Mouse (Mus musculus): ENCODE results near the gene Shmt2.
A peak's percentile ranks its signal among the peaks of the same experiment; 100 is the strongest.

The Shmt2 gene

DNA sequence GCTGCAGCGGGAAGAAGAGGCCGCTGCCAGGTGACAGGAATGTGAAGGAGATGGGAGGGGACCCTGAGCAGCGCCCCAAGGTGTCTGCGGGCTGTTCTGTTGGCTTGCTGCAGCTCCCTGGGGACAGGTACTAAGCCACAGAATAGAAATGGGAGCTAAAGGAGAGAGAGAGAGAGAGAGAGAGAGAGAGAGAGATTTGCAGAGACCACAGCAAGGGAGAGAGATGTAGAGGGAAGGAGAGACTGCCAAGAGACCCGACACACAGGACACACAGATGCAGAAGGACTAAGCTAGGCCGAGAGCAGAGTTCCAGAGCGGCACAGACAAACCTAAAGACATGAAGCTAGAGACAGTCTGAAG lies 10.0 kb downstream of the Shmt2 start:
- no peak for DNase-seq (ENCODE audit: low read depth)

DNA sequence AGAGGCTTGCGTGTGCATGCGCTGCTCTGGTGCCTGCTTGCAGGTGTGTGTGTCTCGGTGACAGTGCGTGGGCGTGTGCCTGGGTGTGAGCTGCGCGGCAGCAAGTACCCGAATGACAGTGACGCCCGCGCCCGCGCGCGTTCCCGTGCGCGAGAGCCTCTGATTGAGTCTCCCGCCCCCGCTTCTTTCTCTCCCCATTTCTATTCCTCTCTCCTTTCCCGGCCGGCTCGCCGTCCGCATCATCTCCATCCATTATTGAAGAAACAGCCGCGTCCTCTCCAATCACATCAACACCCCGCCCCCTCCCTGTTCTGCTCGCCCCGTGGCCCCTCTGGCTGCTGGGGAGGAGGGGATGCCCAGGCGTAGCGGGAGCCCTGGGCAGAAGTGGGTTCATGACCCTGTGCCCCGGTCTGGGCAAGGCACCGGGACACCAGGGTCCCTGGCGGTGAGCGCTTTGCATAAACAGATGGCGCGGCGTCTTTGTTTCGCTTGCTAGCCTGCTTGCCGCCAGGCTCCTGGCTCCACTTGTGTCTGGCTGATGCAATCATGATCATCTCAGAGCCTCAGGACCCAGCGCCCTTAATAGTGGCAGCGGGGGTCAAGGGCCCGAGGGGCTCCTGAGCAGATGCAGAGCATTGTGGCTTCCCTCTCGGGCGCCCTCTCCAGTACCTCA lies 10.5 kb downstream of the Shmt2 start:
- no peak for DNase-seq (ENCODE audit: low read depth)

DNA sequence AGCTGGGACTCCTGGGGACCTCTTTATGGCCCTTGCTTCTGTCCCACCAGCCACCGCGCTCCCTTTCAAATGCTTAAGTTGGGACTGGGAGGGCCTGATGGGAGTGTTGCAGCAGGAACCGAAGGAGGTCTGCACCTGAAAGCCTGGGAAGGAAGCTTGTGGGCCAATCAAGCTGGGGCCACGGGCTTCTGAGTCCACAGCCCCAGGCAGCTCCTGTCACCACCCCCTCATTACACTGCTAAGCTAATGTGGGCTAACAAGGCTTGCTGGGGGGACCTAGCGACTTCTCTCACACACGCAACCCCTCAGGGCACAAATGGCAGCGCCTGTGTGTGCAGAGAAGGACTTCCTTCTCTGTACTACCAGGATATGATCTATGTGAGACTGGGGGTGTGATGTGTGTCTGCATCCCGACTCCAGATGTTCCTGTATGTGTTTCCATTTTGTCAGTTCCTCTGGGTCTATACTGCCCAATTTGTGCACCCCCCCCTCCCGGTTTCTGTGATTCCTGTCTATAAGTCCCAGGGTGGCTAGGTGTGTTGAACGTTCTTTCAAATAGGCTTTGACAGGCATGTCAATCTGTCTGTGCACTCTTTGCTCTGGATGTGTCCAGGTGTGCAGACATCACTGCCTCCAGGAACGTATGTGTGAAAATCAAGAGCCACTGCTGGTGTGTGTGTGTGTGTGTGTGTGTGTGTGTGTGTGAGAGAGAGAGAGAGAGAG lies 11.2 kb downstream of the Shmt2 start:
- no peak for DNase-seq (ENCODE audit: low read depth)

DNA sequence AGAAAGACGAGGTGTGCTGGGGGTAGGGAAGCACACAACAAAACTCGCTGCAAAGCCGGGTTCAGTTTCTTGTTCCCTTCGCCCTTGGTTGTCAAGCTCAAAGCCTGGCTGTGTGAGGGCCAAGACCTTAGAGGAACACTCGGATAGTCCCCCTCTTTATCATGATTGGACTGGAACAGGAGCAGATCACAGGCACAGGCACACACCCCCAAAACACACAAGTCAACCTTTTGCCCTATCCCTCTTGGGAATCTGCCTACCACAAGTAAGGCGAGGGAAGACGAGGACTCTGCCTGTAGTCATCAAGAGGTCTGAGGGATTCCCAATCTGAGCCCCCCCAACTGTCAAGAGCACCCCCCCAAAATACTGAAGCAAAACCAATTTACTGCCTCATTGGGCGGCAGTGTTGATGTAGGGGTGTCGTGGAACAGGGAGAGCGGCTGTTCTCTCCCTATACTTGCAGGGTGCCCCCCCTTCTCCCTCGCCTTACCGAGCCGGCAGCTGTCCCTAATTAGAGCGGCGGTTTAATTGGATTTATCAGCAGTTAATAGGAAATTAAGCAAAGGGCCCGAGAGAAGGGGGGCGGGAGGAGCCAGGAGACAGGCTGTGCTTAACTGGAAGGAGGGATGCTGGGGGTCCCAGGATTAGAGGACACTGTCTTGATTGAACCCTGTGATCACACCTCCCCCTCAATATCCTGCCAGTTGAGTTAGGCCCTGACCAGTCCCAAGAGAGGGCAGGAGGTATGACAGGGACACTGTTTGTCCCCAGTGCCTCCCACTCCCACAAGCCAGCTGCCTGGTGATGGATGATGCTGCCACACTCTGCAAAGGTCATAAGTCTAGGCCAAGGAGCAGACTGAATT lies 12.2 kb downstream of the Shmt2 start:
- DNase-seq (ENCODE audit: low read depth) = no peak

DNA sequence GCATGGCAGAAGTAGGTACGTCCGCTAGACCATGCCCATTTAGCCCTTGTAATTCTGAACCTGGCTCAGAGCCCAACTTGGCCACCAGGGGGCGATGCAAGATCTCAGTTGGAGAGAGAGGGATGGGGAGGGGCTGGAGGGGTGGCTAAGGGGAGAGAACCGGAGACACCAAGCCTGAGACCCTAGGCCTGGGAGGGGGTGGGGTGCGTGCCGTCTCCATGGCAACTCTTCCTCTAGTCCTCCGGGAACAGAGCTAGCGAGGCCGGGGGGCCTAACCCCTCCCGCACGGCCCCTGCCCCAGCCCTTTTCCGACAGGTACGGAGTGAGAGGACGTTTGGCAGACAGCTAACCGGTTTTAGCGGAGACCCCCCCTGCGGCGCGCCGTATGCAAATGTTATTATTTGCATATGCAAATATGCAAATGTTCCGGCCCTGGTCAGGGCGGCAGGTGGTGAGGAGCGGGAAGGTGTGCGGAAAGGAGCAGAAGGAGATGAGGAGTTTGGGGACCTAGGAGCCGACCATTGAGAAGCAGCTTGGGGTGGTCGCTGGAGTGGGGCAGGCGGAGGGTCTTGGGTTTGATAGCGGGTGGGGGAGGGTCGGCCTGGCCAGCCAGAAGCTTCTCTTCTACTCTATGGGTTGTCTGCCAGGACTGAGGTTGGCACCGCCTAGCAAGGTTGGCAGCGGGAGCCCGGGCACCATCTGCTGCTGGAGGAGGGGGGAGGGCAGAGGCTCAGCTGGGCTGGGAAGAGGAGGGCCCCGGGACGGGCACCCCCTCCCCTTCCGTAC lies 13.0 kb downstream of the Shmt2 start:
- DNase-seq (ENCODE audit: low read depth) = peak; percentile 81

DNA sequence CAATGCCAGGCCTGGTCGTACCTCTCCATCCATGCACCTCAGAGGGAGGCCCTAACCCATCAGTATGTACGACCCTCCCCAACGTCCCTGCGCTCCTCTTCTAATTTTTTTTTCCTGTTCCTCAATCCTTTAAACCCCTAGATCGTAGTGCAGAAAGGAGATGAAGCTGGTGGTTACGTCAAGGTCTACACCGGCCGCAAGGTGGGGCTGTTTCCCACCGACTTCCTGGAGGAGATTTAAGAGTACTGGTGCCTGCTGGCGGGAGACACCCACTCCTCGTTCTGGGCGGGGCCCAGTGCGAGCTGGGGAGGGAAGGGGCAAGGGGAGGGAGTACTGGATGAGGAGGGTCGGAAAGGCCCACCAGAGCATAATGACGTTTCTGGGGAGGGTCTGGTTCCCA lies 14.0 kb downstream of the Shmt2 start:
- DNase-seq (ENCODE audit: low read depth) = peak; percentile 76

DNA sequence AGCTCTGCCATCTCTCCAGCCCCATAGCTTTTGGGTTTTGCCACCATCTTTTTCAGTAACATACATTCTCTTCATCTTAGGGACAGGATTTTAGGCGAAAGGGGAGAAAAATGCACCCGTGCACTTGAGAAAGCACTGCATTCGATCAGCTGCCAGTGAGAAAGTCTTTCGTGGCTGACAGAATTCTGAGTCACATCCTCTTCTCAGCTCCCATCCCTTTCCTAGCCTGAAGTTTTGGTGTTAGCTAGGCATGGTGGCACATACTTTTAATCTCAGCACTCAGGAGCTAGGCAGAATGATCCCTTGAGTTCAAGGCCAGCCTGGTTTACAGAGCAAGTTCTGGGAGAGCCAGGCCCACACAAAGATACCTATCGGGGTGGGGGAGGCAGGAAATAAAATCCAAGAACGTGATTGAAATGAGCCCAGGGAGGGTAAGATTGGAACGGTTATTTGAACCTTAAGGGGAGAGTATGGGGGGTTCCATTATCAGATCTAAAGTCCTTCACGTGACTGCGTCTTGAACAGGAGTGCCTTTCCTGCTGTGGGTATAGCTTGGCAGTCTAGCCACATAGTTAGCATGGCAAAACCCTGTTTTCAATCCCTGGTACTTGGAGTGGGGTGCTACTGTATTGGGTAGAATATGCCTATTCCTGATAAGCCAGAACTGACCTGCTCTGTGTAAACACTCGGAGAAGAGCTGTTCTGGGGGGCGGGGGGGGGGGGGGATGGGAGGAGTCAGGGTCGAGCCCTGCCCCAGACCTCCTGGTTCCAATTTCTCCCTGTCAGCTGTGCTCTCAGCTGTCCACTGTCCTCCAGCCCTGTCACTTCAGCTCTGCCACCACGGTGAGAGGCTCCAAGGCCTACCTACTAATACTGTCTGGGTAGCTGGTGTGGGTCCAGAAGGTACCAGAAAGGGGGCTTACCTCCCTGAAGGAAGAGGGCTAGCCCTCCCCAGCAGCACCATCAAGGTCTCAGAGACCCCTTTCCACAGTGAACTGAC lies 21.1 kb downstream of the Shmt2 start, which contains the start of gene Stac3:
TSS of gene Stac3 (plus strand) at position 793 of the 1,000 bp plus-strand sequence.
- no peak for DNase-seq (ENCODE audit: low read depth)

DNA sequence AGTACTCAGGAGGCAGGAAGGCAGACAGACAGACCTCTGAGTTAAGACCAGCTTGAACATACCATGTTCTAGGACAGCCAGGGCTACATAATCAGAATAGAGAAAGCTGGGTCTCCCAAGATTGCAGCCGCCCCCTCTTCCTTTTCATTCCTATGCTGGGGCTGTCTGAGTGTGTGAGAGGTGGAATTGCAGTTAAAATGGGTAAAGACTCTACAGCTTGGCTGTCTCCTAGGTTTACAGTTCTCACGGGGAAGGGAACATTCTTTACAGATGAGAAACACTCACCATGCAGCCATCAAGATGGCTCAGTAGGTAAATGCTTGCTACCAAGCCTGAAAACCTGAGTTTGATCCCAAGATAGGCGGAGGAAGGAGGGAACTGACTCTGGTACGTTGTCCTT lies 22.2 kb downstream of the Shmt2 start:
- no peak for DNase-seq (ENCODE audit: low read depth)

DNA sequence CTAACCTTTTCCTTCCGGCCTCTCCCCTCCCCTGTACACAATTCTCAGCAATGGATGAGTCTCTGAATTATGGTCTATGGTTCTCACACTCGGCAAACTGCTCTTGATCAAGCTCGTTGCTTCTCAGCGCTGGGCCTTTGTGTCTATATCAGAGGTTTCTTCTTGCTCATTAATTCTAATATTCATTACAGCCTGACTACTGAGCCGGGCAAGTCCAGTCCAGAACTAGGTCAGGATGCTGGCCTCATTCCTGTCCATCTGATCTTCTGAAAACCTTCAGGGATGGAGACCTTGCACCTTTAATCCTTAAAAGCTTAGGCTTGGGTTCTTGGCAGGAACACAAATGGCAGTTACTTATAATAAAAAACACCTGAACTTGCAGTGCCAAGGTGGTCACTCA lies 22.7 kb downstream of the Shmt2 start:
- no peak for DNase-seq (ENCODE audit: low read depth)

DNA sequence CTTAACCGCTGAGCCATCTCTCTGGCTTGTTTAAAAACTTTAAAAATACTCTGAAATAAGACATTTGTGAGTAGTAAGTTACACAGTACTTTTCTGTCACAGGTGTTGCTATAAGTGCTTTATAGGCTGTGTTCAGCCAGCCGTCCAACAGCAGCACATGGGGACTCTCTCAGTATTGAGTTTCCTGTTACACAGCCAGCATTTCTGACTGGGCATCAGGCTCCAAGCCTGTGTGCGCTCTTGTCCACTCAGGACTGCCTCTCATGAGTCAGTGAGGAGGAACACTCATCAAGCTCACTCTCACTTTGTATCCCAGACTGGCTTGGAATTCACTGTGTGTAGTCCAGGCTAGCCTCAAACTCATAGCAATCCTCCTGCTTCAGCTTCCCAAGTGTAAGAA lies 26.1 kb downstream of the Shmt2 start:
- DNase-seq (ENCODE audit: low read depth) = no peak

DNA sequence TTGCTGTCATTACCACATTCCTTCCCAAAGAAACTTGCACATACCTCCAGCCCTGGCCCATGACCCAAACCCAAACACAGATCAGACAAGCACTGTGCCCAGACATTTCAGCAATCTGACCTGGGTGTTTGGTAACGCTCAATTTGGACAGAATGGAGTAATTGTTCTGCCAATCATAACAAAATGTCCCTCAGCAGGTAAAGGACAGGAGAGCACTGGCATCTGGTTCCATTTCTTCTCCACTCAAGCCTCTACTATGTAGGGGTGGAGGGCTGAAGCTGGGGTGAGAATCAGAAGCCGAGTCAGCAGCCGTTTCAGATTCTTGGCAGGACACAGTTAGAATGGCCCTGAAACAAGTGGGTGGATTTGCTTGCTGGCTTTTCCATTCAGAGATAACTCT lies 30.1 kb downstream of the Shmt2 start:
- no peak for DNase-seq (ENCODE audit: low read depth)

DNA sequence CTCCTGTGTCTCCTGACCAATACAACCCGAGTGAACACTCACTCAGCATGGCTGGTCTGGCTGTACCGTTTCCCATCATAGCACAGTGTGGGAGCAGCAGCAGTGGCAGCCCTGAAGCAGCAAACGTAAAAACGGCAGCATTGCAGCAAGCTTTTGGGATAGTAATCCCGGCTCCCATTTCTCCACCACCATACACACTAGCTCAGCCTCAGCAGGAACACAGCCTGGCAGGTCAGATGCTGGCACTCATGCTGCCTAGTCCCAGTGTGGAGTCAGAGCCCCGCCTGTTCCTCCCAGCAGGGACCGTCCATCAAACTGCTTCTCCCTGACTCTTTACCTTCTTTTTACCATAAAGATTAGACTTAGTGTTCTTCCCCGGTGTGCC lies 31.1 kb downstream of the Shmt2 start:
- no peak for DNase-seq (ENCODE audit: low read depth)

DNA sequence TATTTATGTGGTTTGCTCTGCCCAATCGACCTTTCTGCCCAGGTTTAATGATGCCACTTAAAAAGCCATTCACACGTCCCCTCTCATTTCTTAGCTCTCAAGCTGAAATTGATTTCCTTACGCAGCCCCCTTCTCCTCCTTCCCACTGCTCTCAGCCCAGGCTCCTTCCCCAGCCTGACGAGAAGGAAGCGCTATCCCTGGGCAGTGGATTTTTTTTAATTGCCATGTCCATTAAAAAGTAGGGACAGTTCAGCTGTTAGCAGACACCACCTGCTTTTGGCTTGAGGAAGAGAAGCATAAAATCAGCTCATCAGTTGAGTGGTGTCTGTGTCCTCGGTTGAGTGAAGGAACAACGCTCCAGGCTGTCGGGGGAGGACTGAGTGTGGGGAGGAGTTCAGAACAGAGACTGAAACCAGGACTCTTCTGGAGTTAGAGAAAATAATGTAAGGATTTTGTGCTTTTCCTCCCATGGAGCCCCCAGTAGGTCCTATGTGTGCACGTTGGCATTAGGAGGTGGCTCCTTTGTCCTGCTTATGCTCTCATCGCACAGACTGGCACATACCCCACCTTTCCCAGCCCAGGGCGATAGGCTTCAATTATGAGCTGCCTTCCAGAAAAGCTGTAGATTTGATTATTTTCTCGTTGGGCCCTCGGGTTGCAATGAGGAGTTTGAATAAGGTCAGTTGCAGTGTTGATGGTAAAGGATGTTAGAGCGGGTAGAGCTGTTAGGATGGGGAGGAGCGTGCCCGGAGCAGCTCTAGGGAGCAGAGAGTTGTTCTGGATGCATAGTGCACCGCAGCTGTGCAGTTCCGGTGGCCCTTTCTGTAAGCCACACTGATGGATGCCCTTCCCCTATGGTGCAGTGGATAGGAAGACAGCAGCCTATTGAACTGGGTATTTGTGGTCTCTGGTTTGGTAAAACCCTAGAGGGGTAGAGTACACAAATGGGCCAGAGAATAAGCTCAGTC lies 31.8 kb downstream of the Shmt2 start:
- no peak for DNase-seq (ENCODE audit: low read depth)

DNA sequence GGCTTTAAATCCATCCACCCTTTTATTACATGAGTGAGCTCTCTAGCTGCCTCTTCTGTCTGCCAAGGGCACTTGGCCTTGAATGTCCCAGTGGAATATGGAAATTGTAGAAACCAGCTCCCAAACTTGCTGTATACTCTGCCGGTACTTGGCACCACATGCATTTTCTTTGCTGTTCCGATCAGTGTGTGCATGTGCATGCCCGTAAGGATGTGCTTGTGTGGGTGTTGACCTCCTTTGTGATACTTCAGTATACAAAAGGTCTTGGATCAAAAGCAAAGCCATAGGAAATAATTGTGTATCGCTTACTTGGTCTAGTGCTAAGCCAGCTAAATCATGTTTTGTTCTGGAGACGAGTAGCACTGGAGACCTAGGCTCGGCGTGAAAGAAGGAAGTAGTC lies 33.4 kb downstream of the Shmt2 start:
- DNase-seq (ENCODE audit: low read depth) = no peak

DNA sequence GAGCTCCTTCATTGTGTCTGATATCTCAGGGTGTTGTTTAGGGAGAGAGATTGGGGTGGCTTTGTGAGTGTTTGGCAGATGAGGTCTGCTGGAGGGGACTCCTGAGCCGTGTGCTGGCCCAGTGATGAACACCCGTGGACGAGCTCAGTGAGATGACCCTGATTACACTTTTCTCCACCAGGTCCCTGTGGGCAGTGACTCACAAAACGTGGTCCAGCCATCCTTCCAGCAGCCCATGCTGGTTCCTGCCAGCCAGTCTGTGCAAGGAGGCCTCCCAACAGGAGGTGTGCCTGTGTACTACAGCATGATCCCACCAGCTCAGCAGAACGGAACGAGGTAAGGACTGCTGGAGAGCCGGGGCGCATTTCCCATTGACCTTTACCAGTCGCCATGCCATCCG lies 37.0 kb downstream of the Shmt2 start:
- no peak for DNase-seq (ENCODE audit: low read depth)

DNA sequence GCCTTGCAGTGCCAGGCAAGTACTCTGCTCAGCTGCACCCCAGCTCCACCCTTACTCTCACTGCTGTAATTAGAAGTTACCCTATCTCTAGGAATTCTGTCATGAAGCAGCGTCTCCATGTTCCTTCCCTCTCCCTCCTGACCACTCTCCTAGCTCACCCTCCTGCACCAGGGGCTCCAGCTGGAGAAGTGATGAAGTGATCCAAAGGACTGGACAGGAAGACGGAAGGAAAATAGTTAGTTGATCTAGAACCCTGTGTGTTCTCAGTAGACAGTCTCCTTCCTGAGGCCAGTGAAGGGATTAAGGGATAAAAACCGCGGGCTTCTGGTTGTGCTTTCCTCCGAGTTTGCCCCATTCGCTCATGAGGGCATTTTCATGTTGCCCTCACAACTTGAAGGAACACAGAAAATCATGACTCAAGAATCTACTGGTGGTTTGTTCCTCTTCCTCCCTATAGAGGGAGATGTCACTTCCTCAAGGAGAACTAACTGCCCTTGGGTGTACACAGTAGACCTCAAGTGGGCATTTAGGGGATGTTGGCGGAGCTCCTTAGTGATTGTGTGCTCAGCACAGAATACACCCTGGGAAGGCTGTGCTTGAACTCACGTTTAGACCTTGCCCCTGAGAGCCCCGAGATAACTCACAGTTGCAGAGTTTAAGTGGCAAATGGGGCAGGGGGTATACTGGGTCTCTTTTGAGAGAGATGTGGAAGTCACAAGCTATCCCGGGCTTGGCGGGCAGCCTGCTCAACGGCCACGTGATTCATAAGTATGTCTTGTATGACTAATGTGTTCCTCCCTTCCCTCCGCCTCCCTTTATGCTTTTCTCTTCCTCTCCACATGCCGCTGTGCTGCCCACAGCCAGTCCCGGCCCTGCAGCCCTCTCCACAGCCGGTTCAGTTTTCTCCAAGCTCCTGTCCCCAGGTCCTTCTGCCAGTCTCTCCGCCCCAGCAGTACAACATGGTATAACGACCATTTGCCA lies 41.1 kb downstream of the Shmt2 start:
- no peak for DNase-seq (ENCODE audit: low read depth)

DNA sequence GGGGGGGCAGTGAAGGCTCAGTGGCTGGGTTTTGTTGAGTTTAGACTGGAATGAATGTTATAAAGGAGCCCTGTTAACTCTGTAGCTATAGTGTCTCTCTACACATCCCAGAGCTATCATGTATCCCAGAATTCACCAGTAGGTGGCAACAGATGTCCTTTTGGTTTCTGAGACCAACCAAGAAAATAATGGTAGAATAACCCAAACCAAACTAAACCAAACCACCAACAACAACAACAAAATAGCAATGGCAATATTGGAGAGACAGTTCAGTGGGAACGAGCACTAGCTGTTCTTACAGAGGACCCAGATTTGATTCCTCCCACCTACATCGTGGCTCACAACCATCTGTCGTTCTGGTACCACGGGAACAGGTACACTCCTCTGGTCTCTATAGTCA lies 43.1 kb downstream of the Shmt2 start:
- peak; percentile 20 for DNase-seq (ENCODE audit: low read depth)

DNA sequence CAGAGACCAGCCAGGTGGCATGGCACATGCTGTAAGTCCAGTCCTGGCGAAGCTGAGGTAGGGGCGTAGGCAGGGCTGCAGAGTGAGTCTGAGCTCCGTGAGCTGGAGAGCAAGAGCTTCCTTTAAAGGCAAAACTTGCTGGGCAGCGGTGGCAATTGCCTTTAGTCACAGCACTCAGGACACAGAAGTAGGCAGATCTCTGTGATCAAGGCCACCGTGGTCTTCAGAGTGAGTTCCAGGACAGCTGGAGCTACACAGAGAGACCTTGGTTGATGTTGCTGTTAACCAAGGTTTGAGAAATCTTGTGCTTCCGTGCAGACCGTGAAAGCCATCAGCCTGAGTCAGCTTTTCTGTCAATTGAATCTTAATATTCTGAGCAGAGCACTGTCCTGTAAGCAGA lies 44.9 kb downstream of the Shmt2 start:
- no peak for DNase-seq (ENCODE audit: low read depth)

DNA sequence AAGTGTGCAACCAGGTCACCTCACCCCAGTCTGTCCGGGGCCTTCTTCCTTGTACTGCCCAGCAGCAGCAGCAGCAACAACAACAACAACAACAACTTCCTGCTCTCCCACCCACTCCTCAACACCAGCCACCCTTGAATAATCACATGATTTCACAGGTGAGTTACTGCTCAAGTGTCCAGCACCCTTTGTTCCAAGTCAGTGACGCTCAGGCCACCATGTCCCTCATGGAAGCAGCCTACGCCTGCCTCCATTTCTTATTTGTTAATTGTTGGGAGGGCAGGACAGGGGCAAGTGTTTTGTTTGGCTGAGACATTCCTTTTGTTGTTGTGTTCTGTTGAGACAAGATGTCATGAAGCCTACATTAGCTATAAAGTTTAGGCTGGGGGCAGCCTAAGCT lies 45.7 kb downstream of the Shmt2 start:
- no peak for DNase-seq (ENCODE audit: low read depth)

All from c-Kit-positive CD71-positive TER-119-negative erythroid progenitor cells, embryonic 14.5 days (primary cell).